Mouse (Mus musculus) MEL (cell line): ENCODE data around the gene Atg14.

Experiments used
- CTCF ChIP-seq, 3 experiments: IDR thresholded peaks in 2 of 3; conservative IDR thresholded peaks in 1 of 3; 2 replicates each; pipeline ENCODE4 v1.5.1; 2011 to 2012; ENCODE audit warnings: low read length in 3 of 3, low read depth in 2 of 3, mild to moderate bottlenecking in 2 of 3, improper control_type of control experiment in 1 of 3, inconsistent platforms in 1 of 3, mixed read lengths in 1 of 3, moderate library complexity in 1 of 3; ENCODE audit not compliant: control insufficient read depth in 1 of 3, insufficient read depth in 1 of 3, poor library complexity in 1 of 3, severe bottlenecking in 1 of 3
- GATA1 ChIP-seq: IDR thresholded peaks from 2 replicates; pipeline ENCODE4 v1.6.1; 2011; ENCODE audit warnings: low read depth, low read length, improper control_type of control experiment
- HCFC1 ChIP-seq: IDR thresholded peaks from 2 replicates; pipeline ENCODE4 v1.6.1; 2012; ENCODE audit warnings: low read depth, mild to moderate bottlenecking, inconsistent platforms, low read length, improper control_type of control experiment, moderate library complexity
- JUND ChIP-seq: IDR thresholded peaks from 2 replicates; pipeline ENCODE4 v1.6.1; 2011; ENCODE audit warnings: low read depth, mild to moderate bottlenecking, improper control_type of control experiment, low read length
- MEF2A ChIP-seq: IDR thresholded peaks from 2 replicates; pipeline ENCODE4 v1.6.1; 2014; ENCODE audit warnings: low read depth, mild to moderate bottlenecking, inconsistent platforms, low read length, improper control_type of control experiment; ENCODE audit not compliant: poor library complexity, insufficient replicate concordance, severe bottlenecking; ENCODE audit errors: extremely low read depth
- POLR2A ChIP-seq, 2 experiments: IDR thresholded peaks; 2 replicates each; pipeline ENCODE4 v1.6.1; 2011 to 2012; ENCODE audit warnings: low read length in 2 of 2, mild to moderate bottlenecking in 2 of 2, control low read depth in 1 of 2, improper control_type of control experiment in 1 of 2, low read depth in 1 of 2, moderate library complexity in 1 of 2; ENCODE audit not compliant: control insufficient read depth in 1 of 2, insufficient read depth in 1 of 2, poor library complexity in 1 of 2
- POLR2AphosphoS2 ChIP-seq: IDR thresholded peaks from 2 replicates; pipeline ENCODE4 v1.6.1; 2011; ENCODE audit warnings: low read length, improper control_type of control experiment
- TAL1 ChIP-seq: IDR thresholded peaks from 2 replicates; pipeline ENCODE4 v1.6.1; 2012; ENCODE audit warnings: mild to moderate bottlenecking, inconsistent platforms, low read length, moderate library complexity, mixed read lengths
- TBP ChIP-seq: IDR thresholded peaks from 2 replicates; pipeline ENCODE4 v1.8.0; 2011; ENCODE audit warnings: low read depth, low read length, improper control_type of control experiment
- ZC3H11A ChIP-seq: IDR thresholded peaks from 2 replicates; pipeline ENCODE4 v1.6.1; 2012; ENCODE audit warnings: low read depth, mild to moderate bottlenecking, inconsistent platforms, low read length, improper control_type of control experiment
- ZKSCAN1 ChIP-seq: IDR thresholded peaks from 2 replicates; pipeline ENCODE4 v1.6.1; 2012; ENCODE audit warnings: low read depth, mild to moderate bottlenecking, inconsistent platforms, low read length, improper control_type of control experiment, moderate library complexity

- TF ChIP-seq ZC3H11A, result no peak
- TF ChIP-seq TAL1, result no peak
- TF ChIP-seq POLR2A (IDR thresholded peaks at IDR 0.05; ENCODE audit: control insufficient read depth in 1 of 2, insufficient read depth in 1 of 2, low read depth in 1 of 2, low read length in 2 of 2, poor library complexity in 1 of 2), result no peak
- no peak for TF ChIP-seq POLR2AphosphoS2
- no peak for TF ChIP-seq CTCF (IDR thresholded peaks at IDR 0.05 in 2 of 3, conservative IDR thresholded peaks at IDR 0.05 in 1 of 3; ENCODE audit: control insufficient read depth in 1 of 3, insufficient read depth in 1 of 3, low read depth in 2 of 3, low read length in 3 of 3, poor library complexity in 1 of 3, severe bottlenecking in 1 of 3)
- no peak for TF ChIP-seq HCFC1
- TF ChIP-seq JUND, result no peak
- TF ChIP-seq ZKSCAN1, result no peak
- no peak for TF ChIP-seq GATA1
- TF ChIP-seq MEF2A, result no peak
- no peak for TF ChIP-seq TBP
Measured at GRCm38 (mm10) chr14:47551668-47552067, 18.8 kb downstream of the Atg14 start.
